In genomic region chr4:152185510-152186204, GRCm38 (mm10) we compare ENCODE assay signal across 8 mouse cellular contexts. TPM values are rescaled to one million over a fixed set of nuclear protein-coding genes. Genes with fewer than 3 reads are reported as not detected.
DNase-seq lines count a peak whose midpoint lies in the region; ATAC-seq and TF ChIP-seq lines count a peak whose summit lies in the region.

No protein-coding gene starts in this region.

- no peak for TF ChIP-seq CTCF in cerebellum, adult 2 months (IDR thresholded peaks at IDR 0.05; ENCODE audit: borderline replicate concordance, insufficient read depth, low read depth, low read length)

- peak; percentile 70 for ATAC-seq in forebrain, embryonic 16.5 days
- ATAC-seq in midbrain, embryonic 13.5 days = peak; percentile 64

- no peaks in the 10 kb centered on the region for H3K27me3 ChIP-seq in cerebellum, adult 2 months (ENCODE audit: control insufficient read depth, insufficient read depth, low read length)
- H3K27me3 ChIP-seq in forebrain, embryonic 16.5 days (replicated peaks; ENCODE audit: control insufficient read depth, insufficient read depth, low read length) = no peaks in the 10 kb centered on the region
- no peaks in the 10 kb centered on the region for H3K27me3 ChIP-seq in midbrain, embryonic 13.5 days

- DNase-seq in cerebellum, adult 2 months = no peak
- DNase-seq in cerebellum, adult 18-20 months = no peak
- peak; percentile 91 for DNase-seq in Muller cell, postnatal 12 days (ENCODE audit: inconsistent ontology term)
- DNase-seq in induced T-regulatory cell, adult 2 months (ENCODE audit: low read depth) = peak; percentile 85
- DNase-seq in yolk sac, embryonic 10.5 days (ENCODE audit: low spot score) = peak; percentile 71
- DNase-seq in spleen, postnatal 10 days (ENCODE audit: low spot score in 2 of 2) = no peak

- H3K36me3 ChIP-seq in forebrain, embryonic 16.5 days (ENCODE audit: control insufficient read depth, insufficient read depth) = no peaks in the 10 kb centered on the region
- H3K36me3 ChIP-seq in midbrain, embryonic 13.5 days = 0 out of 2 replicates have a peak, but pooled peaks cover 3% of the 10 kb centered on the region

- H3K4me2 ChIP-seq in forebrain, embryonic 16.5 days (ENCODE audit: low read length) = peak overlapping the region; percentile 30
- peak overlapping the region; percentile 42 for H3K4me2 ChIP-seq in midbrain, embryonic 13.5 days (replicated peaks)

- H3K4me1 ChIP-seq in cerebellum, adult 2 months (ENCODE audit: control insufficient read depth, insufficient read depth, low read length) = peaks cover 46% of the 10 kb centered on the region
- peaks cover 25% of the 10 kb centered on the region for H3K4me1 ChIP-seq in forebrain, embryonic 16.5 days (replicated peaks; ENCODE audit: control insufficient read depth, insufficient read depth, low read length)
- peaks cover 40% of the 10 kb centered on the region for H3K4me1 ChIP-seq in midbrain, embryonic 13.5 days (replicated peaks)

- 29% methylated on average over 19 of the region's 19 CpGs for WGBS in cerebellum, adult 2 months
- WGBS in forebrain, embryonic 16.5 days = 3% methylated on average over 19 of the region's 19 CpGs
- WGBS in midbrain, embryonic 13.5 days = 2% methylated on average over 19 of the region's 19 CpGs

- H3K9me3 ChIP-seq in forebrain, embryonic 16.5 days (ENCODE audit: control insufficient read depth, low read length) = no peaks in the 10 kb centered on the region
- no peaks in the 10 kb centered on the region for H3K9me3 ChIP-seq in midbrain, embryonic 13.5 days

- no peak for TF ChIP-seq POLR2A in cerebellum, adult 2 months (IDR thresholded peaks at IDR 0.05; ENCODE audit: borderline replicate concordance, insufficient read depth, low read length)

- H3K9ac ChIP-seq in forebrain, embryonic 16.5 days (replicated peaks; ENCODE audit: low read depth, low read length) = peak overlapping the region; percentile 28
- peak overlapping the region; percentile 50 for H3K9ac ChIP-seq in midbrain, embryonic 13.5 days (replicated peaks)

- H3K27ac ChIP-seq in cerebellum, adult 2 months (ENCODE audit: insufficient read depth, low read length) = peak overlapping the region; percentile 47
- H3K27ac ChIP-seq in forebrain, embryonic 16.5 days (ENCODE audit: low read length) = peak overlapping the region; percentile 64
- peak overlapping the region; percentile 63 for H3K27ac ChIP-seq in midbrain, embryonic 13.5 days

- H3K4me3 ChIP-seq in cerebellum, adult 2 months (replicated peaks; ENCODE audit: insufficient read depth, low read depth, low read length) = no peak overlapping the region
- H3K4me3 ChIP-seq in forebrain, embryonic 16.5 days (replicated peaks; ENCODE audit: low read length) = no peak overlapping the region
- peak overlapping the region; percentile 8; the same call in 1 of the 2 replicates for H3K4me3 ChIP-seq in midbrain, embryonic 13.5 days (replicated peaks)

RNA-seq across cellular contexts. Expression of gene Acot7, which starts 7.7 kb away (rescaled TPM):
- polyA plus RNA-seq in cerebellum, adult 2 months (2012; rRNA removed) = 508 and 523 TPM in 2 replicates
- 210 and 269 TPM in 2 replicates for polyA plus RNA-seq in forebrain, embryonic 16.5 days (2015; fragmentation: Nextera tagmentation; extraction: Ambion mirVana)
- 206 and 218 TPM in 2 replicates for polyA plus RNA-seq in midbrain, embryonic 13.5 days (2015; fragmentation: Nextera tagmentation; extraction: Ambion mirVana)

RNA-seq across cellular contexts. Expression of gene Hes2, which starts 27.0 kb away (rescaled TPM):
- polyA plus RNA-seq in cerebellum, adult 2 months (2012; rRNA removed) = not detected in 2 replicates
- polyA plus RNA-seq in forebrain, embryonic 16.5 days (2015; fragmentation: Nextera tagmentation; extraction: Ambion mirVana) = not detected in 2 replicates
- polyA plus RNA-seq in midbrain, embryonic 13.5 days (2015; fragmentation: Nextera tagmentation; extraction: Ambion mirVana) = 0.26 and 0.28 TPM in 2 replicates

RNA-seq across cellular contexts. Expression of gene Espn, which starts 33.5 kb away (rescaled TPM):
- 7.1 and 8.3 TPM in 2 replicates for polyA plus RNA-seq in cerebellum, adult 2 months (2012; rRNA removed)
- 0.08 and 0.12 TPM in 2 replicates for polyA plus RNA-seq in forebrain, embryonic 16.5 days (2015; fragmentation: Nextera tagmentation; extraction: Ambion mirVana)
- polyA plus RNA-seq in midbrain, embryonic 13.5 days (2015; fragmentation: Nextera tagmentation; extraction: Ambion mirVana) = 0.07 TPM in 1 of 2 replicates, not detected in the other

Comparison
In these comparisons a context has a peak if more than half of its experiments do, and no peak if none do; other contexts are left out.
1. DNase-seq: peak in Muller cell, postnatal 12 days (single experiment), induced T-regulatory cell, adult 2 months (single experiment) and yolk sac, embryonic 10.5 days (single experiment); none in cerebellum, adult 2 months (0 of 2), cerebellum, adult 18-20 months (0 of 2) and spleen, postnatal 10 days (0 of 2).
2. Peak in every context shown above with its lines, with median percentiles within 50 percentile points of each other: H3K27ac ChIP-seq.